Mouse (Mus musculus) CH12.LX (cell line): Measurements from ENCODE around the gene Pvr.

Source experiments
- CHD2 ChIP-seq: IDR thresholded peaks from 2 replicates; pipeline ENCODE4 v1.6.1; 2011; ENCODE audit warnings: low read length, improper control_type of control experiment
- CTCF ChIP-seq, 2 experiments: IDR thresholded peaks in 1 of 2; conservative IDR thresholded peaks in 1 of 2; 2 replicates each; pipeline ENCODE4 v1.5.1; 2011 to 2012; ENCODE audit warnings: low read depth in 2 of 2, low read length in 2 of 2, improper control_type of control experiment in 1 of 2, inconsistent platforms in 1 of 2, mild to moderate bottlenecking in 1 of 2, moderate library complexity in 1 of 2
- E2F4 ChIP-seq: IDR thresholded peaks from 2 replicates; pipeline ENCODE4 v1.6.1; 2011; ENCODE audit warnings: low read depth, low read length, improper control_type of control experiment; ENCODE audit not compliant: insufficient replicate concordance
- EP300 ChIP-seq: IDR thresholded peaks from 2 replicates; pipeline ENCODE4 v1.6.1; 2011; ENCODE audit warnings: low read length, improper control_type of control experiment
- MAX ChIP-seq: IDR thresholded peaks from 2 replicates; pipeline ENCODE4 v1.6.1; 2011; ENCODE audit warnings: low read length, improper control_type of control experiment
- MXI1 ChIP-seq: IDR thresholded peaks from 2 replicates; pipeline ENCODE4 v1.6.1; 2011; ENCODE audit warnings: mild to moderate bottlenecking, low read depth, low read length, improper control_type of control experiment
- NRF1 ChIP-seq: IDR thresholded peaks from 2 replicates; pipeline ENCODE4 v1.6.1; 2014; ENCODE audit warnings: low read depth, mild to moderate bottlenecking, inconsistent platforms, low read length, improper control_type of control experiment, moderate library complexity
- POLR2A ChIP-seq: IDR thresholded peaks from 2 replicates; pipeline ENCODE4 v1.6.1; 2011; ENCODE audit warnings: low read depth, mild to moderate bottlenecking, improper control_type of control experiment, low read length
- SMC3 ChIP-seq: IDR thresholded peaks from 2 replicates; pipeline ENCODE4 v1.6.1; 2011; ENCODE audit warnings: low read depth, low read length, improper control_type of control experiment
- USF1 ChIP-seq: IDR thresholded peaks from 2 replicates; pipeline ENCODE4 v1.6.1; 2014; ENCODE audit warnings: low read depth, mild to moderate bottlenecking, inconsistent platforms, low read length, improper control_type of control experiment
- ZC3H11A ChIP-seq: IDR thresholded peaks from 2 replicates; pipeline ENCODE4 v1.6.1; 2012; ENCODE audit warnings: low read depth, mild to moderate bottlenecking, inconsistent platforms, low read length, improper control_type of control experiment
- ZMIZ1 ChIP-seq: IDR thresholded peaks from 2 replicates; pipeline ENCODE4 v1.6.1; 2012; ENCODE audit warnings: low read depth, mild to moderate bottlenecking, inconsistent platforms, low read length, improper control_type of control experiment

GRCm38 (mm10) chr7:19923797-19924196, 2.8 kb upstream of the Pvr start:
- no peak for TF ChIP-seq USF1
- 0 out of 2 replicates have a peak, but pooled peaks have one; percentile 42 for TF ChIP-seq CHD2
- no peak for TF ChIP-seq E2F4
- TF ChIP-seq CTCF (conservative IDR thresholded peaks at IDR 0.05 in 1 of 2, IDR thresholded peaks at IDR 0.05 in 1 of 2; ENCODE audit: low read depth in 2 of 2, low read length in 2 of 2): no peak
- no peak for TF ChIP-seq NRF1
- TF ChIP-seq MAX: no peak
- no peak for TF ChIP-seq EP300
- TF ChIP-seq MXI1: no peak
- TF ChIP-seq POLR2A: no peak
- no peak for TF ChIP-seq ZC3H11A
- no peak for TF ChIP-seq ZMIZ1
- no peak for TF ChIP-seq SMC3
